Mouse (Mus musculus): ENCODE results near the gene Usp28. TPM values are rescaled to one million over a fixed set of nuclear protein-coding genes. Genes with fewer than 3 reads are reported as not detected.
"Not testable (repeated sequence)": the region's sequence is repeated elsewhere in the genome, so short reads cannot be mapped to it uniquely, and the experiment has no call there.

The Usp28 gene
- total RNA-seq (2021), result 10 to 100 TPM; 41.3 to 54.3 TPM

DNA sequence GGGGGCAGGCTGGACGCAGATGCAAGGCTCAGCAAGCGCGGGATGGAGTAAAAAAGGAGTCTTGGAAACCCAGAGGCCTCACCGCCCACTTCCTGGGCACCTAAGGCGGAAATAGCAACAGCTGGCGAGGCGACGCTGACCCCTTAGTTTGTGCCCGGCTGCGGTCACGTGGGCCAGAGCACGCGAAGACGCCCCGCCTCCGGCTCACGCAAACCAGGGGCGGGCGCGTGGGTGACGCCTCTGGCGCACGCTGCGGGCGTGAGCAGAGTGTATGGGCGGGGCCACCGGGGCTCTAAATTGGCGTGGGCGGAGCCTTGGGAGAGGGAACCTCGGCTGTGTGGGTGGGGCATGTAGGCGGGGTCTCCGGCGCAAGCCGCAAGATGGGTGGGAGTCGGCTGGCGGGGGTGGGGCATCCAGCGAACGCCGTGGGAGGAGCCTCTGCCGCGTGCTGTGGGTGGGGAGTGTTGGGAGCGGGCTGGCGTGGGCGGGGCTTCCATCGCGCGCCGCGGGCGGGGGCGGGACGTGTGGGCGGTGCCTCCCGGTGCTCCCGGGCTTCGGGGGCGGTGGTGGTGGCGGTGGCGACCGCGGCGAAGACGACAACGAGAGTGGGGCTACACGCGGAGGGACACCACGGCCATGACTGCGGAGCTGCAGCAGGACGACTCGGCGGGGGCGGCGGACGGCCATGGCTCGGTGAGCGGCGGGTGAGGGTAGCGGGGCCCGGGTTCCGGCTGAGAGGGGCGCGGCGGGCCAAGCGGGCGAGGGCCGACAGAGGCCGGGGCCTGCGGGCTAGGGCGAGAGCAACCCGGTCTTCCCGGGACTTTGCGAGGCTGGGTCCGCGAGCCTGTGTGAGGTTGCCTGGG is at the start of gene Usp28:
TSS of gene Usp28 (plus strand) at position 531 of the 863 bp plus-strand sequence.
- intact Hi-C loops (cut with DNase I), result loop anchor here (5.0 kb wide), 1 partner anchor 248 kb away; no protein-coding TSS in a partner anchor
- DNase-seq (ENCODE audit: low spot score in 2 of 2), result peak; percentile 97

- DNase-seq (ENCODE audit: low spot score in 2 of 2), result no peak
Observed at GRCm38 (mm10) chr9:48942349-48942748, 42.8 kb upstream of the Usp28 start.

DNA sequence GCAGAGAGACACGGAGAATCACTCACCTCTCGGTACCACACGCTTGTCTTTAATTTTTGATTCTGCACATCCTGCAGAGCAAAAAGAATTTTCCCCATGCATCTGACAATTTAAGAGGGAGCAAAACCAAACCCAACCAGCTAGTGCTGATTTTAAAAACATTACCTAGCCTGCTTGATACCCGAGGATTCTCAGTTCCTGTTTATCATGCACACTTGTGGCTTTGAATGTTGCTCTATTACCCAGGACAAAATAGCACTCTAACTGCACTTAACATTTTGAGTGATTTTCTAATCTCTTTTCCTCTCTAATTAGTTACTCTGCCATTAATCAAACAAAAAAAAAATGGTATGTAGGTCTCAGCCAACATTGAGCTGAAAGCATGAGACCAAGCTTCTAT is 37.6 kb upstream of the Usp28 start:
- no peak for DNase-seq (ENCODE audit: low spot score in 2 of 2)

More at GRCm38 (mm10) chr9:48942349-48942748, 42.8 kb upstream of the Usp28 start:
- intact Hi-C loops (cut with DNase I), result no loop called here

GRCm38 (mm10) chr9:48961314-48961713 is 23.9 kb upstream of the Usp28 start:
- DNase-seq (ENCODE audit: low spot score in 2 of 2), result no peak
- intact Hi-C loops (cut with DNase I), result no loop called here

More for the DNA sequence above, 37.6 kb upstream of the Usp28 start:
- intact Hi-C loops (cut with DNase I), result no loop called here

- no peak for DNase-seq (ENCODE audit: low spot score in 2 of 2)
- intact Hi-C loops (cut with DNase I), result no loop called here
Observed at GRCm38 (mm10) chr9:48962131-48962530, 23.0 kb upstream of the Usp28 start.

DNA sequence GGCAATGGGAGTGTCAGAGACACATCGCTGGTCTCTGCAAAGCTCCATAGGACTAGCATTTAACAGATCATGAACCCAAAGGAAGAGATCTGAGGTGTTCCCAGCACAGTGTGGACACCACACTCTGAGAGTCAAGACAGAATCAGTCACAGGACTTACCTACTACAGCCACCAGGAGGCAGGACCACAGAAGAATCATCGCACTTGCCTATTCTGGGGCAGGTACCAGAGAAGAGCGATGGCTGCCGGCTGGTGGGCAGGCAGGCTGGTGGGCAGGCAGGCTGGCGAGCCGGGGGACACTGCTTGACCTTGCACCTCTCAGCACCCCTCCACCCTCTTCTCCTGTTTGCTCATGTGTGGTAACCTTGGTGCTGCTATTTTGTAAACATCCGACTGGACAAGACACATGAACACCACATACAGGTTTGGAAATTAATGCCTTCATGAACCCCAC is 20.6 kb upstream of the Usp28 start, which contains the start of gene Htr3b:
TSS of gene Htr3b (minus strand) at position 404 of the 454 bp plus-strand sequence.
- no peak for DNase-seq (ENCODE audit: low spot score in 2 of 2)
- intact Hi-C loops (cut with DNase I), result no loop called here

GRCm38 (mm10) chr9:48972494-48972893 is 12.7 kb upstream of the Usp28 start:
- intact Hi-C loops (cut with DNase I), result loop anchor here (1.0 to 2.0 kb wide), 2 partner anchors 78 to 326 kb away; no protein-coding TSS in a partner anchor
- peak; percentile 64 to 71 for DNase-seq (ENCODE audit: low spot score in 2 of 2)

GRCm38 (mm10) chr9:48976661-48977355 is 8.4 kb upstream of the Usp28 start:
- intact Hi-C loops (cut with DNase I), result no loop called here
- no peak for DNase-seq (ENCODE audit: low spot score in 2 of 2)

GRCm38 (mm10) chr9:48980371-48980770 is 4.8 kb upstream of the Usp28 start:
- DNase-seq (ENCODE audit: low spot score in 2 of 2), result no peak
- intact Hi-C loops (cut with DNase I), result no loop called here

DNA sequence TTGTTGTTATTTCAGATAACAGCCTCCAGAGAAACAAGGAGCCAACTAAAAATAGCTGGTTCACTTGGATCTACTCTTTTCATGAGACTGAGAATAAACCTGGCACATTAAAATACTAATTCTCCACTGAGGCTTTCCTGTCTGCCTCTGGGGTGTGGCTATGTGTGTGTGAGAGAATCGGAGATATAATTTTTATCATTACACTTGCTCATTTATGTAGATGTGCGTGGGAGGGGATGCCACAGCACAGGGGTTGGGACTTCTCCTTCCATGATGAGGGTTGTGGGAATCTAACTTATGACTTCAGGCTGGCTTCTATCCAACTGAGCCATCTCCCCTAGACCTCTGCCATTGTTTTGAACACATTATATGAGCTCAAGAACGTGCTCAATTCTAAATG is 4.4 kb upstream of the Usp28 start:
- intact Hi-C loops (cut with DNase I), result no loop called here
- no peak for DNase-seq (ENCODE audit: low spot score in 2 of 2)

DNA sequence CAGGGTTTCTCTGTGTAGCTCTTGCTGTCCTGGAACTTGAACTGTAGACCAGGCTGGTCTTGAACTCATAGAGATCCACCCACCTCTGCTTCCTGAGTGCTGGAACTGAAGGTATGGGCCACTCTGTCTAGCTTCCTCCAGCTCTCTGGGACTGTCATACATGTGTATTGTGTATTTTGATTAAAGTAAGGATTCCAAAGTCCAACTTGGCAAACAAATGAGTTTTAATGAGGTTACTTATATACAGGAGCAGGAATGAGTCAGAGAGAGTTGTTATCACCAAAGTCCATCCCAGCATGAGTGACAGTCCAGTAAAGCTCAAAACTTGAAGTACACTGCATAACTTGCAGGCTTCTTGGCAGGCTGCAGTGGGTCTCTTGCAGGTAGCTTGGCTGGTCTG is 3.3 kb upstream of the Usp28 start:
- DNase-seq (ENCODE audit: low spot score in 2 of 2), result no peak
- intact Hi-C loops (cut with DNase I), result no loop called here

- intact Hi-C loops (cut with DNase I); DNase-seq (ENCODE audit: low spot score in 2 of 2): not testable (repeated sequence)
Observed at GRCm38 (mm10) chr9:48983801-48984200, 1.4 kb upstream of the Usp28 start.

GRCm38 (mm10) chr9:48984320-48984844 is 793 bp upstream of the Usp28 start:
- intact Hi-C loops (cut with DNase I), result no loop called here
- DNase-seq (ENCODE audit: low spot score in 2 of 2), result no peak

DNA sequence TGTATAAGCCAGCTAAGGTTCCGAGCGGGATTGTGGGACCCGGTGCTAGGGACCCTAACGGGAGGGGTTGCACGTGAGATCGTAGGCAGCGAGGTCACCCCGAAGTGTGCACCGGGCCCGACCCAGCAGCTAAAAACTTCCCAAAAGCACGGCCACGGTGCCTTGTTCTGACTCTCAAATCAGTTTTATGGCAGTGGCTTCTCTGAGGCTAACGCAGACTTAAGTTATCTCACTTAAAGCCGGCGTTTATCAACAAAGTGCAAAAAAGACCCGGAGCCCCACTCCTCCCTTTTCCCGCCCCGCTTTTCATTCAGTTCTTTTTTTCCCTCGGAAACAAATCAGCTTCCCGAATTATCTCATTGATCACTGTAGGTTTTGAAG is 523 bp downstream of the Usp28 start:
- intact Hi-C loops (cut with DNase I), result loop anchor here (5.0 kb wide), 1 partner anchor 248 kb away; no protein-coding TSS in a partner anchor
- no peak for DNase-seq (ENCODE audit: low spot score in 2 of 2)

- intact Hi-C loops (cut with DNase I), result loop anchor here (5.0 kb wide), 1 partner anchor 249 kb away; no protein-coding TSS in a partner anchor
- DNase-seq (ENCODE audit: low spot score in 2 of 2), result peak in 1 of 2 experiments; percentile 30
Observed at GRCm38 (mm10) chr9:48986616-48987141, 1.5 kb downstream of the Usp28 start.

- peak in 1 of 2 experiments; percentile 70 for DNase-seq (ENCODE audit: low spot score in 2 of 2)
- intact Hi-C loops (cut with DNase I), result loop anchor here (5.0 kb wide), 1 partner anchor 250 kb away; no protein-coding TSS in a partner anchor
Observed at GRCm38 (mm10) chr9:48987201-48988101, 2.3 kb downstream of the Usp28 start.

- intact Hi-C loops (cut with DNase I), result no loop called here
Observed at GRCm38 (mm10) chr9:48991671-48992070, 6.5 kb downstream of the Usp28 start.

GRCm38 (mm10) chr9:48994779-48995178 is 9.6 kb downstream of the Usp28 start:
- DNase-seq (ENCODE audit: low spot score in 2 of 2), result no peak
- intact Hi-C loops (cut with DNase I), result no loop called here

More at GRCm38 (mm10) chr9:48991671-48992070, 6.5 kb downstream of the Usp28 start:
- DNase-seq (ENCODE audit: low spot score in 2 of 2), result no peak

- intact Hi-C loops (cut with DNase I), result no loop called here
- no peak for DNase-seq (ENCODE audit: low spot score in 2 of 2)
Observed at GRCm38 (mm10) chr9:48995735-48996134, 10.6 kb downstream of the Usp28 start.

All from left cerebral cortex, postnatal 25 days (tissue).